Mouse (Mus musculus) kidney, postnatal 14 days (tissue): ENCODE measurements around the gene Trpc4.
A peak's percentile ranks its signal among the peaks of the same experiment; 100 is the strongest.

Experiments
- DNase-seq: peaks from one replicate; pipeline ENCODE4 v3.0.0; 2022; ENCODE audit warnings: mixed read lengths

Trpc4 gene

DNA sequence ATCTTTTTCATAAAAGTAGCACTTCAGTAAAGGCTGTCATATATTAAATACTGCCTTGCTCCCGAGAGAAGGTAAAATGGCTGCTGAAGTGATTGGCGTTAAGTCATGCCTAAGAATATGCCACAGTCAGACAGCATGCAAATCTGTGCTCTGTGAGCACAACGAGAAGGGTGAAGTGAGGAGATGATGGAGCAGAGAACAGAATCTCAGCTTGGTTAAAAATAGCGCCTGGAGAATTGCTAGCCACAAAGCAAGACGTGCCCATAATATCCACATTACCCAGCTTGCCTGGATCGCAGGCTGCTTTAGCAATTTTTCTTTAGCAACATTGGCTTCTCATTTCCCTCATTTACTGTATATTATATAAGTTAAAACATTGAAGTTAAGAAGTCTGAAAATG lies 113.3 kb downstream of the Trpc4 start:
- DNase-seq = no peak

DNA sequence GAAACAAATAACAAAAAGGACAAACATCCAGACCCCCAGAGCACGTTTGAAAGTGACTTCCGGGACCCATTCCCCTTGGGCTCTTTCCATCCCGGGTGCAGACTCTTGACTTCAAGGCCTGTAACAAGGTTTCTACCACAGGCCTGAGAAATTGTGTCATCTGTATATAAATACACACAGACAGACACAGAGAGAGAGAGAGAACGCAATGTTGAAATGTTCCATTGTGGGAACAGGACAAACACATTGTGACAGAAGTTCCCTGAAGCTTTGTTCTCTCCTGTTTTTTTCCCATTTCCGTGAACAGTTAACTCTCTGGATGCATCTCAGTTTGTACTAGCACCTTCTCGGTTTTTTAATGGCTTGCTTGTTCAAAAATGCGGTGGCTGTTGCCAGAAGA lies 118.8 kb downstream of the Trpc4 start:
- DNase-seq = no peak

DNA sequence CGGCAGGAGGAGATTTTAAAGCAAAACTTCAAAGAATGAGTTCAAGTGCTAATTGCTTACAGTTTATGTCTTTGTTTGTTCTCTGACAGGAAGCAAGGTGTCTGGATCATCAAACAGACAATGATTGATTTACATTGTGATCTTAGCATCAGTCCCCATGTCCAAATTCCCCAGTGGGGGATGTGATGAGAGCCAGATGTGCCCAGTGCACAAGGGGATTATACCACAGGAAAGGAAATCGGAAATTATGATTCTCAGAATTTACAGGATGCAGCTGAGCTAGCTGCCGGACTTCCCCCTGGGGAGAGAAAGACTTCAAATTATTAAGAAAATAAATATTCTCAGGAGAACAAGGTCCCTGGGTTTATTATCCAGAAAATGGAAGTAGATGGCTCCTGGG lies 133.9 kb downstream of the Trpc4 start:
- peak; percentile 36 for DNase-seq

DNA sequence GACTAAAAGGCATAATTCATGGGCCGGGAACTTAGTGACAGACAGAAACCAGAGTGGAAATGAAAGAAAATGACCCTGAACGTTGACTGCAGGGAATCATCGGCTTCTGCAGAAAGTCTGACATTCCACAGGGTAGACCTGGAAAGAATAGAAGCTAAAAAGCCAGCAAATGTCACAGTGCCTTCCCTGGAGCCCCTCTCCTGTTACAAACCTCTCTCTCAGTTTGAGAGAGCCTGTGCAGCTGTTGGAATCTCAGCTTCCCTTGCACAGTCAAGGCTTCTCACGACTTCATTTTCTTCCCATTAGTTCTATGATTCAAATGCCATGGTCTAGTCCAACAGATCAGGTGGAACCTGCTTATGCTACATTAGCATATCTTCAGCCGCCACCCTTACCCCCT lies 154.8 kb downstream of the Trpc4 start:
- DNase-seq = no peak

DNA sequence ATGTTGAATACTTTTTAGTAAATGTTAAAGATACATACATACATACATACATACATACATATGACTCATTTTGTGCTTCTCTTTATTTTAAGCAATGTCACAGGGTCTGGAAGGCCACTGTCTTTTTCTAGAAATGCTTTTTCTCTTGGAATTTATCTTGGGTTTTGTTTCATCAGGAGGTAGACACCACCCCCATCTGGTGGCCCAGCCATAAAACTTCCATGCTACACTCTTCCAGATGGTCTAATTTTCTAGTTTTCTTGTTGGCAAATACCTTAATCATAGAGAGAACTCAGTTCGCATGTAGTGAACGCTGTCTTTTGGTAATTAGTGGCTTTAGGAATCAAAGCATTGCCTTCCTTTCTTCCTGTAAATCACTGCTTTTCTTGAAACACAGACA lies 158.2 kb downstream of the Trpc4 start:
- peak; percentile 6 for DNase-seq

DNA sequence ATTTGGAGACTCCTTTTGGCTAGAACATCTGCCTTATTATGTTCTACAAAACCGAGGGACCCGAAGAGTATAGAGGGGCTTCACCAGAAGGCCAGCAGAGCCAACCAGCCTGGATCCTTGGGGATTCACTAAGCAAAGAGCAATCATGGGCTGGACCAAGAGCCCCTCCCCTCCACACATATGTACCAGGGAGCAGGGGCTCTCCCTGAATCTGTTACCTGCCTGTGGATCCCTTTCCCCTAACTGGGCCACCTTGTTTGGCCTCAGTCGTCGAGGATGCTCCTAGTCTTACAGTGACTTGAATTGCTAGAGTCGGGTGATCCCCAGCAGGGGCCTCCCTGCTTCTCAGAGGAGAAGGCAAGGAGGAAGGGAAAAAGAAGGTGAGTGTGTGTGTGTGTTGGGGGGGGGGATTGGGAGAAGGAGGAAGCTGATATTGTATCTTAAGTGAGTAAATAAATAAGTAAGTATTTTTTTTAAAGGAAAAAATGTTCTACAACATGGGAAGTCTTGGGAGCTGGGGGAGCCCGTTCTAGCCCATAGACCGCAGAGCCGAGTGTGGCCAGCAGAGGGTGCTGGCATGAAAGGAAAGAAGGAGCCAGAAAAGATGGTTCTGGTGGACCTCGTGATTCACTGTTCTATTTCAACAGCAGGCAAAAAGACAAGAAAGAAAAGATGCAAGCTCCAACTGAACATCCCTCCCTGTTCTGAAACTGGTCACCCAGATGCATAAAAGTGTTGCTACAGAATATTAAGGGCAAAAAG lies 197.2 kb downstream of the Trpc4 start:
- DNase-seq = peak; percentile 74

DNA sequence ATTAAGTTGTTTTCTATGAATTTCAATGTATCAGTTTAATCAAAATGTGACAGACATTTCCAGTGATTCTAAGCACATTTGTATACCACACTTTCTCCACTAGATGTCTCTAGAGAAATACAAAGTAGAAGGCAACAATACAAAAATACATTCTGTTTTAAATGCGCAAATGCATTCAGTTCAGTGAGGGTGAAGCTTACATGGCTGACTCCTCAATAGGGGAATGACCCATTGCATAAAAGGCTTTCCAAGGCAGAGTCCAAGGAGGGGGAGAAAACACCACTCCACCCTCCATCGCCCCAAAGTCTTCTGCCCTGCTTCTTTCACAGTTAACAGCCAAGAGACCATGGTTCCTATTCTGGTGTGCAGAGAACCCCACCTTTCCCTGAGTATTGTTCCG lies 201.7 kb downstream of the Trpc4 start:
- DNase-seq = no peak

DNA sequence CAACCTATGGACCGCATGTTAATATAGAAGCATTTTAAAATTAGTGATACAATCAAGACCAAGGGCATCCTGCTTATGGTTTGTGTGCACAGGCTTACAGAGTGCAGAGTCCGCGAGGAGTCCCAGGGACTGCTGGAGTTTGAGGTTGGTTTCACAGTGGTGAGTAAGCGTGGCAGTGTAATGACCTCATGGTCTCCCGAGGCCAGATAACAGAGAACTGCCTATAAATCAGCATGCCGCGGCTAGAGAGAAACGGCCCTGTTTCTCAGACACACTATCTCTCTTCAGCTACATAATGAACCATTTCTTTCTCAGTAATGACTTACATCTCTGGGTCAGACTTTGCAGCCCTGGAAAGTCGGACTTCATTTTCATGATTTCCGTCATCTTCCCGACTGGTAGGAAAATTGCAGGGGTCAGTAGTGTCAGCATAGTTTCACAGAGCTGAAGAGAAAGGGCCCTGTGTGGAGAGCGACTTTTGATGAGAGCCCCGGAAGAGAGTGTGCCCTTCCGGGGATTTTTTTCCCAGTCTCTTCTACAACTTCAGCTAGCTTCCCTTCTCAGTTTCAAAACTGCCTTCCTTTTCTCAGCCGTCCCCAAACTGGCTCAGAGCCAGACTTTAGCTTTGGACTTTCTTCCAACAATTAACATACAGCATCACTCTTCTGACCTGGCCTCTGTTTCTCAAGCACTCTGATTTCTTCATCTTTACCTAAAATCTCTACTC lies 202.8 kb downstream of the Trpc4 start:
- DNase-seq = peak; percentile 46

DNA sequence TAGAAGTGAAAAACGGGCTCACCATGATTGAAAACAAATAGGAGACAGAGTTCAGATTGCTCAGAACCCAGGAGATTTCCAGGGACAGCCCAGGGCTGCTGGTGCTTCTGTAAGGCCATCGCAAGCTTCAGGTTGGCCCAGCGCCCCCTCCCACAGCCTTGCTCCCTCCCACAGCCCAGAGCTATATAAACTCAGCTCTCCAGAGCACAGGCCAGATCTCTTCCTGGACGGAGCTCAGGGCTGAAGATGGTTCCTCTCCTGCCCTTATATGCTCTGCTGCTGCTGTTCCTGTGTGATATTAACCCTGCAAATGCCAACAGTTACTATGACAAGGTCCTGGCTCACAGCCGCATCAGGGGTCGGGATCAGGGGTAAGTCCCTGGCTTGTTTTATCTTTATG lies 205.1 kb downstream of the Trpc4 start, which contains the start of gene Postn:
Gene Postn (plus strand): TSS at position 213 of the 400 bp plus-strand sequence.
- peak; percentile 8 for DNase-seq

DNA sequence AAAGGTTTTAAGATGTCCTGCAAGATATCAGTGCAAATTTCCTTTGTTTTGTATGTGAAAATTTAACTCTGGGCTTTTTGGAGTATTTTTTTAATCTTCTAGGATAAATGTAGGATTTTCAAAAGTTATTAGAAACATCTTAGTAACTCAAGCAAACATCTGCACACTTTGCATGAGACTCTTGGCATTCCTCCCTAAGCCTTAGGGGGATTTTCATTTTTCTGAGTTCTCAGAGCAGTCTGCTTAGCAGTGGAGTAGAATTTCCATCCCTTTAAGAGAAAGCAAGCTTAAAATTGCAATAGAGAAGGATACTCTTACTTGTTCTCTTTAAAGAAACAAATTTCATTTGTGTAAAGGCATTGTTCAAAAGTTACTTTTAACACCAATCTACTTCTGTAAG lies 205.8 kb downstream of the Trpc4 start:
- no peak for DNase-seq
